Mouse (Mus musculus) kidney, adult 2 months (tissue): ENCODE results near the gene Lpp. TPM values are rescaled to one million over a fixed set of nuclear protein-coding genes. Genes with fewer than 3 reads are reported as not detected.

Experiments
- DNase-seq: peaks from one replicate; pipeline ENCODE4 v3.0.0; 2021
- H3K27ac ChIP-seq: fragments of 200-500 bp; 2 replicates; pipeline ENCODE4 v1.5.1; 2012; ENCODE audit warnings: low read depth, low read length, control low read depth, inconsistent platforms; ENCODE audit not compliant: insufficient read depth
- H3K27me3 ChIP-seq: fragments of 200-500 bp; replicated peaks from 2 replicates; pipeline ENCODE4 v1.6.1; 2012; ENCODE audit warnings: mild to moderate bottlenecking, moderate library complexity, low read length, inconsistent platforms; ENCODE audit not compliant: control insufficient read depth, insufficient read depth
- H3K36me3 ChIP-seq: fragments of 200-500 bp; 2 replicates; pipeline ENCODE4 v1.6.1; 2012; ENCODE audit warnings: mild to moderate bottlenecking, moderate library complexity, low read length, inconsistent platforms; ENCODE audit not compliant: control insufficient read depth, insufficient read depth
- H3K4me1 ChIP-seq: fragments of 200-500 bp; 2 replicates; pipeline ENCODE4 v1.6.1; 2011; ENCODE audit warnings: low read length; ENCODE audit not compliant: control insufficient read depth, insufficient read depth
- H3K4me3 ChIP-seq: fragments of 200-500 bp; 2 replicates; pipeline ENCODE4 v1.5.1; 2011; ENCODE audit warnings: mild to moderate bottlenecking, low read depth, low read length, control low read depth; ENCODE audit not compliant: insufficient read depth
- CTCF ChIP-seq: fragments of 200-500 bp; conservative IDR thresholded peaks from 2 replicates; pipeline ENCODE4 v1.5.1; 2011; ENCODE audit warnings: low read depth, mild to moderate bottlenecking, control low read depth, low read length, moderate library complexity, mixed read lengths; ENCODE audit not compliant: insufficient read depth, insufficient read length
- POLR2A ChIP-seq: fragments of 200-500 bp; IDR thresholded peaks from one replicate; pipeline ENCODE4 v1.6.1; 2011; ENCODE audit warnings: low read depth, low read length, control low read depth
- WGBS: fragments of 180-500 bp; shearing (Covaris S2); methylation state at CpG from one replicate; pipeline ENCODE4 v1.1.7; 2018; 5-methylcytosine and 5-hydroxymethylcytosine counted together
- polyA plus RNA-seq: library from polyadenylated mRNA; depleted of rRNA; stranded (reverse); fragments of >200 nt; gene quantifications from 2 replicates; pipeline ENCODE4 v1.2.3, GENCODE M21; 2012

Gene Lpp
- polyA plus RNA-seq, 1 experiment, result 15.9 TPM

DNA sequence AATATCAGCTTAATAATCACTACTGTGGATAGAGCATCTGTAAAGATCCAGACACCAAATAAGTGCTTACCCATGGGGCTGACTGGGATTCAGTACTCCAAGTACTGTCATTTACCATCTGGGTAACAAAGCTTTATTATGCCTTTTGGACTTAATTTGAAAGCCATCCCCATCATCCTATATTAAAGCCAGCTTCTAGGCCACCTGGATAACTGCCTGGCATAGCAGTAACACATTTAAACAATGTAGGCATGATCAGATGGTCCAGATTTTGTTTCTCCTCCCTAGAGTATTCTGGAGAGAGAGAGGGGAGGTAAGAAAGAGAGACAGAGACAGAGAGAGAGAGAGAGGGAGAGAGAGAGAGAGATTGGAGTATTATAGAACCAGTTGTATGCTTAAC is 536.8 kb downstream of the Lpp start:
- H3K4me1 ChIP-seq, result peaks cover 3% of the 10 kb centered on the region; the same call in 1 of the 2 replicates
- H3K27ac ChIP-seq, result no peak overlapping the region
- no peak for DNase-seq
- no peaks in the 10 kb centered on the region for H3K36me3 ChIP-seq
- TF ChIP-seq POLR2A, result no peak
- TF ChIP-seq CTCF, result no peak
- H3K27me3 ChIP-seq, result no peaks in the 10 kb centered on the region
- no peak overlapping the region for H3K4me3 ChIP-seq

DNA sequence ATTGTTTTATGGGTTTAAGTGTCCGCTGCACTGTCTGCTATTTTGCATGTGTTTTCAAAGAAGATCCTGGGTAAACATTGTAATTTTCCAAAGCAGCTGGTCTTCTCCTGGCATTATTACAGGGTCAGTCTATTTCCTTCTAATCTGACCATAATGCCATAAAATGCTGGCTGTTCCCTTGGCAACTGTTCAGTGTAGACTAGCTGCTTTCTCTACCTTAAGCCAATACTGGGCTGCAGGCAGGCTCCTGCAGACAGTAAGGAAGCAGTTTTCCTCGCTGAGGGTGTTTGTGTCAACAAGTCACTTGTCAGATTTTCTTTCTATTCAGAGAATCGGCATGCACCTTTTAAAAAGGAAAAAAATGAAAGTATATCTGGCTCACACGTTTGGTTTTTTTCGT is 537.3 kb downstream of the Lpp start:
- WGBS, result 67% methylated on average over 5 of the region's 5 CpGs
- Histone ChIP-seq H3K27me3 (no peaks in the 10 kb centered on the region), H3K36me3 (no peaks in the 10 kb centered on the region), H3K4me1 (peaks cover 3% of the 10 kb centered on the region; the same call in 1 of the 2 replicates), H3K27ac (no peak overlapping the region), H3K4me3 (no peak overlapping the region)
- TF ChIP-seq CTCF (no peak), POLR2A (no peak)
- DNase-seq, result peak; percentile 50

DNA sequence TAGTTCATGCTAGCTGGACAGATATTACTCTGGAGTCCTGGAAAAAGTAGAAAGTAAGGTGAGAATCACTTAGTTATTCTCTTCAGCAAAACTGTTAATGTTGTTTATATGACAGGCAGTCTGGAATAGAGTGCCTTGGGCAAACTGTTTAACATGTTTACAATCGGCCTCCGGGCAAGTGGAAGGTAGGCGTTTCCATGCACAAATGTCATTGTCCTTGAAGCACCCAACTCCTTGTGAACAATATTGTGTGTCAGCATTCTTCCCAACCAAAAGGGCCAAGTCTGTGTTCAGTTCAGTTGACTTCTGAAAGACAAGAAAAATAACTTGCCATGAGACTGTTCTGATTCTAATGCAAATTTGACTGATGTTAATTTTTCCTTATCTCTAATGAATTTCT is 539.5 kb downstream of the Lpp start:
- no peak overlapping the region for H3K4me3 ChIP-seq
- DNase-seq, result no peak
- H3K27me3 ChIP-seq, result no peaks in the 10 kb centered on the region
- TF ChIP-seq POLR2A (no peak), CTCF (no peak)
- 62% methylated on average over 3 of the region's 3 CpGs for WGBS
- H3K36me3 ChIP-seq, result no peaks in the 10 kb centered on the region
- no peak overlapping the region for H3K27ac ChIP-seq
- peaks cover 3% of the 10 kb centered on the region; the same call in 1 of the 2 replicates for H3K4me1 ChIP-seq

DNA sequence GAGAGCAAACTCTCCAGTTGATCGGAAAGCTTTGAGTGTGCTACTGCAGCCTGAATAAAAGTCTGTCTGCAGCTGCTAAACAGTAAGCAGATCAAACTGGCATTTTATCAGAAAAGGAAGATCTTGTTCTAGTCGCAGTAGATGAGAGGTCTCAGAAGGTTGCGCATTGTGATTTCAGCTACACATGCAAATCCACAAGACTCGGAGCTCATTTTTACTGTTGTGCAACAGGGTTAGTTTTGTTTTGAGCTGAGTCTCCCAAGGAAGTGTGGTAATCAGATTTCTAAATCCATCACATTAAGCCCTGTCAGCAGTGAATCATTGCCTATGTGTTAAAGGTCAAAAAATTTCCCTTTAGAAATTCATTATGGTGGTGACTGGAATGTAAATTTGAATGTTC is 540.4 kb downstream of the Lpp start:
- no peak overlapping the region for H3K27ac ChIP-seq
- TF ChIP-seq POLR2A (no peak), CTCF (no peak)
- H3K36me3 ChIP-seq, result no peaks in the 10 kb centered on the region
- peaks cover 3% of the 10 kb centered on the region; the same call in 1 of the 2 replicates for H3K4me1 ChIP-seq
- 58% methylated on average over 4 of the region's 4 CpGs for WGBS
- DNase-seq, result peak; percentile 64
- no peaks in the 10 kb centered on the region for H3K27me3 ChIP-seq
- H3K4me3 ChIP-seq, result no peak overlapping the region

DNA sequence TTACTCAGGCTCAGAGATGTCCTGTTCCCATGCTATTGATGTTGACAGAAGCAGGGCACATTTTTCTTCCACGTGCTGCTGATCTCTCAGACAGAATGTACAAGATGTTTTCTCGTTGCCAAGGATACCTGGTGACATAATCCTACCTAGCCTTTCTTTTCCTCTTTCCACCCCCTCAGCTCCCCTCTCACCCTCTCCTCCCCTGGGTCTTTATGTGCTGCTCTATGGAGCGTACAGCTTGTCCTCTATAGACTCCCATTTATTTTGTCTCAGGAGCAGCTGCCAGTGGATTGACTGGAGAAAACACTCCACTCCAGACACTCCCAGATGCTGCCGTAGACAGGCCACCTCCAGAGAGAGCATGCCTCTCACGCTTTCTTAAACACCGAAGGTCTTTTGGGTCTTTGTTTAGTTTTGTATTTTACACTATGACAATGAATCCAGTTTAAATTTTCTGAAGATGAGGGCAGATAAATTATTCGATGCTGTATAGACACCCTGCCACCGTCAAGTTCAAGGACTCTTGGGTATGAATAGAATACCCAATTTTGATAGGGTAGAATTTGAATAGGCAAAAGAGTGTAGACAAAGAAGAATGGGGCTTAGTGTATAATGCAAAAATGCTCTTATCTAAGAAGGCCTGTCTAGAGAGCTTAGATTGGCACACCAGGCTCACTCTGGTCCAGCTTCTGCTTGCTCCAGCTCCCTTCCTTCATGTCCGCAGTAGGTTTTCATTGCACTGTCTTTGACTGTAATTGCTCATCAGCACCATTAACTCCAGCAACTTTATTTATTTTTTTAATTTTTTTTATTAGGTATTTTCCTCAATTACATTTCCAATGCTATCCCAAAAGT is 548.2 kb downstream of the Lpp start:
- H3K4me1 ChIP-seq, result no peaks in the 10 kb centered on the region
- no peak overlapping the region for H3K4me3 ChIP-seq
- H3K27ac ChIP-seq, result no peak overlapping the region
- no peaks in the 10 kb centered on the region for H3K36me3 ChIP-seq
- no peak for DNase-seq
- TF ChIP-seq CTCF (no peak), POLR2A (no peak)
- WGBS, result 79% methylated on average over 9 of the region's 9 CpGs
- no peaks in the 10 kb centered on the region for H3K27me3 ChIP-seq

DNA sequence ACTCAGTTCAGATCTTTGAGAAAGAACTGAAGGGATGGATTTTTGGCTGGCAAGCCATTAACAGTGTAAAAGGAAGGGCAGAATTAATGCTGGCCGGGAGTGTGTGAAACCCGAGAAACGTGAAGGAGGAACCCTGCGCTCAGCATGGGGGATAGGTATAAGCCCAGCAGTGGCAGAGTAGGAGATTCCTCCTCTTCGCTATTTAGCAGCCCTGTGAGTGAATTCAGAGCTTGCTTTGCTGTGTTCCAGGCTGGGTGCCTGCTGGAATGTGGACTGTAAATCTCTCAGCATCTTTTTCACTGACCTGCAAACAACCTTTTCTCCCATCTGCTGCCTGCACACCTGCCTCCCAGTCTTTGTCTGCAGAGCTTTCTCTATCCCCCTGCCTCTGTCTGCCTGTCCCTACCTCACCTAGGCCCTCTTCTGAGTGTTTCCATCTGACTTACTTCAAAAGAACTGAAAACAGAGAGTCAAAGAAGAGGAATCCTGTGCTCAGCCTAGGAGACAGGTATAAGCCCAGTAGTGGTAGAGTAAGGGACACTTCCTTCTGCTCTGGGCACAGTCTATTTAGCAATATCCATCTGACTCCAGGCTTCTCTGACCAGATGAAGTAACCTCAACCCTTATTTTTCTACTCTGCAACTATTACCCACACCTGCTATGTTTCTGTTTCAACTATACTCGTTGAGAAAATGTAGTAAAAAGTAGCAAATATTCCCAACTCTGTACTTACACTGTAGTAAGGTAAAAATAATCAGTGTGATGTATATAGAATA is 550.4 kb downstream of the Lpp start:
- Histone ChIP-seq H3K4me3 (no peak overlapping the region), H3K36me3 (no peaks in the 10 kb centered on the region), H3K4me1 (no peaks in the 10 kb centered on the region), H3K27ac (no peak overlapping the region), H3K27me3 (no peaks in the 10 kb centered on the region)
- no peak for DNase-seq
- TF ChIP-seq POLR2A (no peak), CTCF (no peak)
- 45% methylated on average over 6 of the region's 6 CpGs for WGBS

DNA sequence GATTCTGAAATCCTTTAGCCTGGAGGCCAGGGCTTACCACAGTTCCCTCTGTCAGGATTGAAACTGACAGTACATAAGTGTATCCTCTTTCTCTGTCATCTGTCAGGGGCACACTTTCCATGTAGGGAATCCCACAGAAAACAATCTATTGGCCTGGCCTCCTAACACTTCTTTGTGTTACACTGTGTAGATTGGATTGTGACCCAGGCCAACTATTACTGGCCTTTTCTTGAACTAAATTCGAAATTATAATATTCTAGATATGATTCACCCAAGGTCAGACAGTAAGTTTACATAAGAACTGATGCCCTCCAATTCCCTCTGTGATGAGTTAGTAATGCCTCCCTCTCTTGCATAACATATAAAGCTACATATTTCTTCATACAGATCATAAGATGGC is 553.0 kb downstream of the Lpp start:
- TF ChIP-seq CTCF (no peak), POLR2A (no peak)
- H3K4me3 ChIP-seq, result no peak overlapping the region
- DNase-seq, result no peak
- no peaks in the 10 kb centered on the region for H3K4me1 ChIP-seq
- H3K27ac ChIP-seq, result no peak overlapping the region
- WGBS, result 87% methylated on average over 1 of the region's 1 CpGs
- H3K27me3 ChIP-seq, result no peaks in the 10 kb centered on the region
- H3K36me3 ChIP-seq, result no peaks in the 10 kb centered on the region
